Mouse (Mus musculus) lung, postnatal 25 days (tissue): ENCODE results near the gene Paqr7.
A peak's percentile ranks its signal among the peaks of the same experiment; 100 is the strongest.

Source experiments
- DNase-seq: peaks from one replicate; pipeline ENCODE4 v3.0.0; 2022; ENCODE audit warnings: low spot score

Paqr7 gene

DNA sequence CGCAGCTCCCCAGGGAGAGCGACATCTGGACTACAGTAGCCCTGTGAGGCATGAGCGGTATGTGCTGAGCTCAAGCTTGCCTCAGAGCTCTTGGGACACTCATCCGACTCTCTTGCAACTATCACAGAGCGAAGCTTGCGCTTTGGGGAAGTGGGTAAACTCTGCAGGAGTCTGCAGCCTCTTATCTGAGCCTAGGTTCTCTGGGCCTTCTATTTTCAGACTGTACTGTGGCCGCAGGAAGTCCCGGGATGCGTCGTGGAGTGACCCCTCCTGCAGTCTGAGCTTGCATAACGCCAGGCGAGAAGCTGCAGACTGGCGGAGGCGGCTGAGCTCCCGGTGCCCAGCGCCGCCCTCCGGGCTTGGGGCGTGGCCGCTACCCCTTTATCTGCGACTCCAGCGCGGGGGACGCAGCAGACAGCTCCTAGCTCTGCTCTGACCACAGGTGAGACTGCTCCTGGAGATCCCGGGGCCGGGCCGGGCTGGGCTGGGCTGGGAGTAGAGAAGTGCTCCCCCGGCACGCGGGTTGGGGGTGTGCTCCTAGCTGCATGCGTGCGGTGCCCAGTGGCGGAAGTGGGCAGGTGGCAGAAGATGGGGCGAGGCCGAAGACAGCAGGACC is at the start of gene Paqr7:
Gene Paqr7 (plus strand): TSS at position 103 of the 616 bp plus-strand sequence.
- peak; percentile 87 for DNase-seq

DNA sequence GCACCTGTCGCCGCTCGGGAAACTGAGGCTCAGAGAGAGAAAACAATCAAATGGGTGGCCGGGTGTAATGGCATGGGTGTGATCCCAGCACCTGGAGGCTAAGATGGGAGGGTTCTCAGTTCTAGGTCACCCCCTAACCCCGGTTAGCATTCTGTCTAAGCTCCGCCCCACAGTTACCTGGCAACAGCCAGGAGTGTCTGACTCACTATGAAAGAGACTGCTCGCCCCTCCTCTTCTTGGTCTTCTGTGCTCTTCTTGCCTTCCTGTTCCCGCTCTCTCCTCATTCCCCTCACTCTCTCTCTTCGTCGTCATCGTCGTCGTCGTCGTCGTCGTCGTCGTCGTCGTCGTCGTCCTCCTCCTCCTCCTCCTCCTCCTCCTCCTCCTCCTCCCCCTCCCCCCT is 48.5 kb upstream of the Paqr7 start:
- DNase-seq, result no peak

DNA sequence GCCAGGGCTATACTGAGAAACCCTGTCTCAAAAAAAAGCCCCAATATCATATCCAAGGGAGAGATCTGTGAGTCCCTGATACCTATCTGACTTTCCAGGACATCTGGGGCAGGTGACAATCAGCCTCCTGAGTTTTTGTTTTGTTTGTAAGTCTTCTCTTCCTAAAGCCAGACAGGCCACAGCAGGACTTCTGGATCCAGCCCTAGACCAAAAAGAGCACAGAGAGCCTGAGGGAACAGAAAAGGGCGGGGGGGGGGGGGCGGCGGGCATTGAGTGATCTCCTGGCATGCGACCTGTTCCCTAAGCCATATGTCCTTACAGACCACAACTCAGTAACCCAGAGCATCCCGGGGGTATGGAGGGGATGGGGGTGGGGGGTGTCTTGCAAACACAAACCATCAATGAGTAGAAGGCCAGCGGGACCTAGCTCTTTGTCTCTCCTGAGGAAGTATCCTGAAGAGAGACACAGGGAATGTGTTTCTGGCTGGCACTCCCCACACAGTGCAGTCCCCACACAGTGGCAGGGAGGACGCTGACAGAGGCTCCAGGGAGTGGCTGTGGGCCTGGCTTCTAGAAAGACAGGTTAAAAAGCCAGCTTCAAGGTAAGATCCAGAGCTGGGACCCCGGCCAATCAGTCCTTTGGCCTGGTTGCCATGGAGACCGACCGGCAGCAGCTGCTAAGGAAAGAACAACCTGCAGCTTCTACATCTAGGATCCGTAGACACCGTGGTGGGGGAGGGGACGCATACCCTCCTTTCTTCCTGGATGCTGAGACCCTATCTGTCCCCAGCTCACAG is 46.7 kb upstream of the Paqr7 start:
- no peak for DNase-seq

DNA sequence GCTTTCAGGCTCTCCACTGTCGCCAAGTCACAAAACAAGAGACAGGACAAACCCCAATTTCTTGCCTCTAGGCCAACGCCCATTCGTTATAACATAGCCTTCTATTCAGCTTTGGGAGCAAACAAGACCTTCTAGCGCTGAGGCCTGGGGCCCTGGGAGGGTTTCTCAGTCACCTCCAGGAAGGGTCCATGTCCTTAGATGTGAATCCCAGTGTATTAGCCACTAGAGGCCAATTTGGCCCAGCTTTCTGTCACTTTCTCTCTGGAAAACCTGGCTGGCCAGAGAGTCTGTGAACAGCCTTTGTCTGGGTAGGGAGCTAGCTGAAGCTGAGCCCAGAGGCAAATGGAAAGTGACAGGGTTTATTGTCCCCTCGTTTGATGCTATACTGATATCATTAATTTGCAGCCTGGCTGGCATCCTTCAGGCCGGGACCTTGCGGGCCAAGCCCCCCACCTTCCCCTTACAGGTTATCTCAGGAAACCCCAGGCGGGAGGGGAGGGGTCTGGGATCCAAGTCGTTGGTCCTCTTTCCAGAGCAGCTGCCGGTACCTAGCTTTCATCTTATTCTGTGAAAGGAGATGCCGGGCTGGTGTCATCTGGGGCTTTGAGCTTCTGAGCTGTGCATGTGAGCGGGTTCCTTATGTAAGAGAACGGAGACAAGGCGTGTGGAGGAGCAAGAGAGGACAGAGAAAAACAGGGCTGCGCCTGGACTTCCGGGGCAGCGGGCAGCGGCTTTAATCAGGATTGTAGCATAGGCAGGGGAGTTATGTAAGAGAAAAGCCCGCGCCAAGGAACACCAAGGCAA is 45.9 kb upstream of the Paqr7 start:
- DNase-seq, result peak; percentile 56

DNA sequence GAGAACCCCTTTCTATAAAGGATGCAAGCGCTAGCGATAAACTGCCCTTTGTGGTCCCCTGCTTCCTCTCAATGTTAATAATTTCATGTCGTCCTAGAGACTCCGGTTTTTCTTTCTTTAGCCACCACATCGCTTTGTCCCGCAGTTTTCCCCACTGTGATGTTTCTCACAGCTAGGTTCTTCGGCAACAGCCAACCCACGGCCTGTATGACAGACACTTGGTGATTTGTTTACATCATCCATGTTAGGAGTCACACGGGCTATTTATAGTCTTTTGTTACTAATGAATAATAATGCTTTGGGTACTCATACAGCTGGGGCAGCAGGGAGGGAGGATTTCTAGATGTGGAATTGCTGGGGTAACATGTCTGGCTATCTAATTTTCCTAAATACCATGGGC is 45.0 kb upstream of the Paqr7 start:
- no peak for DNase-seq

DNA sequence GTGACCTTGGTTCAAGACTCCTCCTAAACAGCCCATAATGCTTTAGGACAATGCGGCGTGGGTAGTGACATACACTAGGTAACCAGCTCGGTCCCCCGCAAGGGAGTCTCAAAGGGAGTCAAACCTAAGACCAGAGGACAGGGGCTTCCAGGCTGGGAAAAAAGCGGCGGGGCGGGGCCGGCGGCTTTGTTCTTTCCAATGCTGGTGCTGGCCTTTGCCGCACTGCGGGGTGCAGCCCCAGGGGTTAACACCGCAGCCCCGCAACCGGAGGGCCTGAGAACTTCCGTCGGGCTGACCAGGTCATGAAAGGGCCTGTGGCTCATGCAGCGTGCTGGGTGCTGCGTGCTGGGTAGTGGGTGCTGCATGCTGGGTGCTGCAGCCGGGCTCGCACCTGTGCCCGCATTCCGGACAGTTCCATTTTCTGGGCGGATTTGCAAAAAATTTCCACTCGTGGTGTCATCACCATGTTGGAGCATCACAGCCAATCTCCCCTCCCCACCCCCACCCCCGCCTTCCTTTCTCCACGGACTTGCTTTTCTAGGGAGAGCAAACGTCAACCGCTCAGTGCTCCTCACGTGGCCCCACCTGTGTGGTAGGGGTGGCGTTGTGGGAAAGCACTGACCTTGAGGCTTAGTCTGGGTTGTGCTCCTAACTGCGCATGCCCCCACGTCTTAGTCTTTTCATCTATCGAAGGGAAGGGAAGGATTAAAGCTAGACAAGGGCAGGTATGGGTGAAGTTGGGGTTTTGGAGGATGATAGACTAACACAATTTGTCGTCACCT is 42.7 kb upstream of the Paqr7 start:
- no peak for DNase-seq

DNA sequence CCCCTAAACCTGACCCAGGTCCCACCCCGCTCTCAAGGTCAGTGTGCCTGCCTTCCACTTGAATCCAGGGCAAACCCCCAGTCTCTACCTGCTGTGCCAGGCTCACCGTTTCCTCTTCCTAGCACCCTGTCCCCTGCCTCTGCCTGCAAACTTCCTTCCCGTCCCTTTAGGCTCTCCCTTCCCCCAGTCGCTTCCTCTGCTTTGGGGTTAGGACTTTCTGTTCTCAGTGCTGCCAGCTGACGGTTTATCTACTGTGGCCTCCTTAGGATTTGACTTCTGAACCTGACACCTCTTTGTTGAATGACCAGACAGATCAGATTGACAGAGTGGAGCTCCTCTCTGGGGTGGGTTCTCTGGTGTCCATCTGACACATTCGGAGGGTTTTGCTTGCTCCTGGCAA is 41.2 kb upstream of the Paqr7 start:
- DNase-seq, result peak; percentile 67

DNA sequence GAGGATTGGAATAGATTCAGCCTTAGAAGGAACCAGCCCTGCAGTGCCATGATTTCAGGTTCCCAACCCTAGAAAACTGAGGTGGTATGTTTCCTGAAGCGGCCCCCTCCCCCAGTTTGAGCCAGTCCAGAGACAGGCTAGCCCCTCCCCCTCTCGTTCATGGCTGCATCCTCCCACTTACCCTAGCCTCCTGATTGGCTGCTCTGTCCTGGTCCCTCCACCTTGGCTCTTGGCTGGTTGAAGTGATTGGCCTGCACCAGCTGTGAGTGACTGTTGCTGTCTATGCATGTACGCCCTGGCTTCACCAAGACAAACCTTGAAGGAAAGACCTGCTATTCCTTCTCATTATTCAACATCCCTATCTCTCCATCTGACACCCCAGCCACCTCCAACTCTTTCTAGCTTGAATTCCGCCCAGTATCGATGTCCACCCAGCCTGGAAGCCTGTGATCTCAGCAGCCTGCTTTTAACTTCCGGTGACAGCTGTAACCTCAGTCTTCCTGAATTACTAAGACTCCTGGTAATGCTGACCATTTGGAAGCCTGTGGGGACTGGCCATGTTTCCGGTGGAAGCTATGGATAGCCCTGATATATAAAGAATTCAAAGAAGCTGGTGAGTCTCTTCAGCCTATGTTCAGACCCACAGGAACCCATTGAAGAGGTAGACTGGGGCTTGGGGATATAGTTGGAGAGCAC is 39.2 kb upstream of the Paqr7 start:
- DNase-seq, result no peak

DNA sequence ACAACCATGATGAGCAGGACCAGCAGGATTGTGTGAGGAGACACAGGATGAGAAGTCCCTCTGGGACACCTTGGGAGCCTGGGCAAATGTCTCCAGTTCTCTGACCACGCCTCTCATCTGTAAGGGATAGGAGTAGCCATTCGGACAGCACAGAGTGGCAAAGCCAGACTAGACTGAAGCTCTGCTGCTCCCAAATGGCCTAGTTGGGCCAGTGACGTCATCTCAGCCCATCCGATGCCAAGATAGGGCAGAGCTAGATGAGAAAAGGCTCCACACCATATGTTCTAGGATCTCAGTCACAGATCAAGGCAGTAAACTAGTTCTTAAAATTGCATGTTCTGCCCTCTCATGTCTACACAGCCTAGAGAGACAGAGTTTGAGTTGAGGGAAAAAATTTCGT is 37.6 kb upstream of the Paqr7 start:
- no peak for DNase-seq

DNA sequence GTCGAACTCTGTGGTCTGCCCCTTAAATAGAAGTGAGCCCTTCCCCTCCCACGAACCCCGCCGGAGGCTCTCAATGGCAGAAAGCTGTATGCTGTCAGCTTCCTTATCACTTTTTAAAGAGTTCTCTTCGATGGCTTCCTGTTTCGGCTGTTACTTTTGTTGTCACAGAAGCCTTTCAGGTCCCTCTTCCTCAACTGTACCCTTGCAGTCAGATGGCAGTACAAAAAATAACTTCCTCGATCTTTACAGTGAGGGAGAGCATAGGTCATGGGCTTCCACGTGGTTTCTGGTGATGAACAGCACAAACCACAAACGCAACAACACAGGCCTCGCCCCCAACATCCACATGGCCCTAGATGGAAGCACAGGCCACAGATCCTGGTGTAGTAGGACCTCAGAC is 36.2 kb upstream of the Paqr7 start:
- DNase-seq, result peak; percentile 52

DNA sequence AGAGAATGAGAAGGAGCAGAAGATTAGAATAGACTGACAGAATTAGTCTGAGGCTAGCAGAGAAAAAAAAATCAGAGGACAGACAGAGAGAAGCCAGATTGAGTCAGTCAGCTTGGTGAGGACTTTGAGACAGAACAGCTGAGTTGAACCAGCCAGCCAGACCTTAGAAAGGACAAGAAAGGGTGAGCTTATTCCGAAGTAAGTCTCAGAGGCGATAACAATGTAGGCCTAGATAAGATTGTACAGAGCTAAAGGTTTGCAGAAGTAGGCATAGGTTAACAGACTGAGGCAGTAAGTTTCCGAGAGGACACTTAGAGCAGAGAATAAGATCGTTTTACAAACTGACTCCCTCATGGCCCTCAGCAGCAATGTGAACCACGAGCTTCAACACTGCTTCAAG is 35.2 kb upstream of the Paqr7 start:
- DNase-seq, result no peak

DNA sequence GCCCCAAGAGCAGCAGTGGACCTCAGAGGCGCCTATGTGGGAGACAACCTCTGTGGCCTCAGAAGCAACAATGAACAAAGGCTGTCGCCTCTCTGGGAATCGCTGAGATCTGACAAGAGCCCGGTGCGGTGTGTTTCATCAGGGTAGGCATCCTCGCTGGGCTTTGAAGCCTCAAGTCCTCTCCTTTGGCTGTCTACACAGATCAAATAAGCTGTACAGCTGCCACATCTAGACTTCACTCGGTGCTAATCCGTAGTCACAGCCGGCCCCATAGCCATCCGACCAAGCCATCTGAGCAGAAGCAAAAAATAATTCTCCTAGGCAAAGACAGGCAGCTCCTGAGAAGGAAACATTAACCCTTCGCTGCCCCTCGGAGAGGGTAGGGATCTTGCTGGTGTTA is 30.7 kb upstream of the Paqr7 start:
- DNase-seq, result no peak

DNA sequence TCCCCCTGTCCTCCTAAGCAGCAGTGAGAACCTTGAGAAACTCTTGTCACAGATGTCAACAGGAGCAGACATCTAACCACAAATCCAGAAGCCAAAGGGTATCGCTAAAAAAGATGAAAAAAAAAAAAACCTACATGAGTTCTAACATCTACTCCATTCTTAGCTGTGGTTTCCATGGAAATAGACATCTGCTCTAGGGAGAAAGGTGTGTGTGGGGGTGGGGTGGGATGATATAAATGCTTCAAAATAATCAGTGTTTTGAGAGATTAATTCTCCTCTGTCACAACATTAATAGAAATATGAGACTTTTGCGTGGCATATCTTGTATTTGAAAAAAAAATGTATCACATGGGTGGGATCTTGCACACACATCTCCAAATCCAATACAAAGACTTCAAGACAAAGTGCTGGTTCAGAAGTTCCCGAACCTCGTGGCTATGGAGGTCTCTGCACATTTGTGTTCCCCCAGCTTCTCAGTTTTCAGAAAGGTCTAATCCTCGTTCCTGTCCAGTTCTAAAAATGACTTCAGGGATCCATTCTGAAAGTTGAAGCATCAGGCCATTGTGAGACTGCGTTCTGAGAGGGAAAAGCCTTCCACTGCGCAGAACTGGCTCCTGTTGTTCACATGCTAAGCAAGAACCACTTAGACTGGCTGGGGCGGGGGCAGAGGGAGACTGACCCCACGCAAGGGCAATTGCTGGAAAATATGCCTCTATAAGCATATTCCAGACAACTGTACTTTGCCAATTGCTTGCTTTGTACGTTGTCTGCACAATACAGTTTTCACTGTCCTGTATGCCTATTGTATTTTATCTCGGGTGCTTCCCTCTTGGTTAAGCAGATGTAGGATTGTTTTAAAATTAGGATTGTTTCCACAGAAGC is 29.9 kb upstream of the Paqr7 start:
- no peak for DNase-seq

DNA sequence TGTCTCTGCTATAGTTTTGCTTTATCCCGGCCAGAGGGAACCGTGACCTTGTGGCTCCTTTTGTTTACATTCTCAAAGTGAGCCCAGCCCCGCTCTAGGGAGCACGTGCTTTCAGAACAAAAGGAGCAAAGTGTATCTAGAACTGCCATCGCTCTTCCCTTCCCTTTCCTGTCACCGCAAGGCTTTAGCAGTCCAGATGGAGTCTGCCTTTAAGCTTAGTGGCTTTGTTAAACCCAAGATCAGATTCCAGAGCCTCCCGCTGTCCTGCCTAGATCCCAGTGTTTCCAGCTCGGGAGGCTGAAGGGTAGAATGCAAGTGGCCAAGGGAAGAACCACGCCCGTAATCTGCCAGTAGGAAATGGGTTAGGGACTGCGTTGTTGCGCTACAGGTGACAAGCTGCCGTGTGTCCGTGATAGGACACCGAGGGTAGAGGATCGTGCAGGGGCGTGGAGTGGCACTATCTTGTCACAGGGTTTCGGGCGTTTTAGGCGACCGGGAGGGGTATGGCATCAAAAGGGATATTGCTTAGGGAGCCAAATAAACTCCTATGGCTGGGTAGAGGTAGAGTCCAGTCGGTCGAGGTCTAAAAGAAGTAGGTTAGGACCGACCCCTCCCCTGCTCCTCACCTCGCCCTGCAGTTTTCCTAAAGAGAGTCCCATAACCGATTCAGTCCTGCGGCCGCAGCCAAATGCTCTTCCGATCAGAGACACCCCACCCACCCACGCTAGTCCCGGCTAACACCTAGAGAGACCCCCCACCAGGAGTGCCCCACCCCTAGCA is 28.9 kb upstream of the Paqr7 start:
- DNase-seq, result peak; percentile 84

DNA sequence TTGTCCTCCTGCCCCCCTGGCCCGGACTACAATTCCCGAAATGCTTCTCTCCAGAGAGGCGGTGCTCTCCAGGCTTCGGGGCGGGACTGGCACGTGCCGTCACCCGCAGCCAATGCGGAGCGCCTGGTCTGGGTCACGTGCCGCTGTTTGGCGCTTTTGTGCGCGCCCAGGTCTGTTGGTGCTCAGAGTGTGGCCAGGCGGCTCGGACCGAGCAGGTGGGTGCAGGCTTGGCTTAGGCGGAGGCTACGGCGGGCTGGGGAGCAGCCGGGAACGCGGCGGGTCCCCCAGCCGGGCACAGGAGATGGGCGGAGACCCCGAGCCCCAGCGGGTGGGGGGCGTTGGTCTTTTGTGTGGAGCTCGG is 28.3 kb upstream of the Paqr7 start, which contains the start of gene Stmn1:
Gene Stmn1 (plus strand): TSS at position 106 of the 361 bp plus-strand sequence.
- DNase-seq, result peak; percentile 97

DNA sequence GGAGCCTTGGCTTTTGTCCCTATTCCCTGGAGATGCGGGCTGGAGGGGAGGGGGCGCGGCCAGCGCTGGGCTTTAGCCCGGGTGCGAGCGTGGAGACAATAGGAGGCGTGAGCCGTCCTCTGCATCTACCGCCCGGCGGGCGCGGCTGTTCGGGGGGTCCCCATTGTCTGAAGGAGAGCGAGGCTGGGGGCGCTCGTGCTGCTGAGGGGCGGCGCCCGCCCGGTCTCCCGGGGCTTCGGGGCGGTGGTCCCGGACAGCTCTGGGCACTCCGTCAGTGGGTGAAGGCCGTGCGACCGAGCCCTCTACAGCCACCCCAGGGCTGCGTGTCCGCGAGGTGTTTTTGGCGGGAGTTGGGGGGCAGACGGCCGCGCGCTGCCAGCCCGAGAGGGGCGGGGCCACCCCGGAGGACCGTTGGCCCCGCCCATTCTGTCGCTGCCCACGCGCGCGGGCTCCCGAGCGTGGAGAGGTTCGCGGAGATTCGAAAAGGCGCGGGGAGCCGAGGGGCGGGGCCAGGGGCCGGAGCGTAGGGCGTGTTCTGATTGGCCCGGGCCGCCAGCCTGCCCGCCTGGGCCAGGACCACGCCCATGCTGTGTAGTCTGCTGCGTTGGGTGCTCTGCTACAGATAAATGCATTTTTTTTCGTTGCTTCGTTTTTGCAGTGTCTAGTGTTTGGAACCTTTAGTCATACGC is 27.8 kb upstream of the Paqr7 start:
- peak; percentile 96 for DNase-seq

DNA sequence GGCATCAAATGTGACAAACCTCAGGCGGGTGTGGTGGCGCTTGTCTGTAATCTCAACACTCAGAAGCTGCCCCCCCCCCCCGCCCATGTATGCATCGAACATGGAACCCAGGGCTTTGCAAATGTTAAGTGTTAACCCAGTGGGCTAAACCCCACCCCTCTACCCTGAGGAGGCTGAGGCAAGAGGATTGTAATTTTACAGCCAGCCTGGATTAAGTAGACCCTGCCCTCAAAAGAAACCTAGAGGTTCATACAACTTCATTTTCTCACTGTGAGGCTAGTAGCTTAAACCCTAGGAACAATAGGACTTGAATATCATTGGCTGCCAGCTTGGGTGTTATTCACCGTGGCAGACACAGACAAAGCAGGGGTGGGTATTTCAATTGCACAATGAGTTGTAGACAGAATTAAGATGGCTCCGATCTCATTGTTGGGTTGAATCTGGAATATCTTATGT is 27.1 kb upstream of the Paqr7 start:
- DNase-seq, result no peak

DNA sequence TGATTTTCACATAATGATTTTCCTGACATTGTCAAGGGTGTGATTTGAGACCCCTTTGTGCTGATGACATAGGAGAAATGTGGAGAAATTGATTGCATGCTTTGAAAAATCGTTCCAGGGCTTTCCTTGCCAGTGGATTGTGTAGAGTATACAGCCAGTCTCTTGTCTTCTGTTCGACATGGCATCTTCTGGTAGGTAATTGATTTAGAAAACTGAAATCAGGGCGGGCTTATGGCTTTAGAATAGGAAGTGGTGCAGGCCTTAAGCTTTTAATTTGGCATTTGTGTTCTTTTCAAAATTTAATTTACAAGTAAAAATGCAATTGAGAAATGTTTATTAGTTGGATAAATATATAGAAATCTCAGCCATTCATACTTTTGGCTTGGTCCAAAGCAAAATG is 26.5 kb upstream of the Paqr7 start:
- no peak for DNase-seq

DNA sequence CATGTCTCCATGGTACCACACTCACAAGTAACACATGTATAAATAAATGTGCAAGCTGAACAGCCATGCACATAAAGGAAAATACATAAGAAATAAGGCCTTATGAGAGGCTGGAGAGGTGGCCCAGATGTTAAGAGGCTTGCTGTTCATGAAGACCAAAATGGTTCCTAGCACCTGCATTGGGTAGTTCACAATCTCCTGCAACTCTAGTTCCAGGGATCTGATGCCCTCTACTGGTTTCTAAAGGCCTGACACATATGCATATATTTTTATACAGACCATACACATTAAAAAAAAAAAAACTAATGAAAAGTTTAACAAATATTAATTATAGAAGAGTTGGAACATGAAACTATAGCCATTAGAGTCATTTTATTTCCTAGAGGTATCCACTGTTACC is 25.0 kb upstream of the Paqr7 start:
- DNase-seq, result no peak
